Mouse (Mus musculus): ENCODE measurements around the gene 1700016H13Rik. TPM values are rescaled to one million over a fixed set of nuclear protein-coding genes. Genes with fewer than 3 reads are reported as not detected.
A peak's percentile ranks its signal among the peaks of the same experiment; 100 is the strongest.

1700016H13Rik gene
- total and polyA plus RNA-seq, 2 experiments from 2014 or later: 0.37 TPM; not detected in 1

- DNase-seq (ENCODE audit: low spot score) (no peak), ATAC-seq (no peak)
- H3K27ac ChIP-seq: no peak overlapping the region
- H3K4me3 ChIP-seq (ENCODE audit: low read length): no peak overlapping the region
- H3K4me2 ChIP-seq (ENCODE audit: low read depth, low read length): no peak overlapping the region
- H3K36me3 ChIP-seq (ENCODE audit: insufficient read depth, low read length): no peaks in the 10 kb centered on the region
- H3K4me1 ChIP-seq (ENCODE audit: insufficient read depth, low read length): no peaks in the 10 kb centered on the region; the same call in 1 of the 2 replicates
- 90% methylated on average over 8 of the region's 8 CpGs for WGBS
- no peak for TF ChIP-seq CTCF (IDR thresholded peaks at IDR 0.05; ENCODE audit: low read depth)
- peaks cover 4% of the 10 kb centered on the region; the same call in 1 of the 2 replicates for H3K27me3 ChIP-seq (ENCODE audit: insufficient read depth, low read length)
- no peak overlapping the region for H3K9ac ChIP-seq (replicated peaks; ENCODE audit: low read length)
- no peaks in the 10 kb centered on the region for H3K9me3 ChIP-seq (ENCODE audit: low read length)
Observed at GRCm38 (mm10) chr5:103690190-103690589, 34.4 kb upstream of the 1700016H13Rik start.

GRCm38 (mm10) chr5:103689645-103690044 lies 33.8 kb upstream of the 1700016H13Rik start:
- Histone ChIP-seq H3K9ac (replicated peaks; ENCODE audit: low read length) (no peak overlapping the region), H3K36me3 (ENCODE audit: insufficient read depth, low read length) (no peaks in the 10 kb centered on the region), H3K27ac (no peak overlapping the region), H3K27me3 (ENCODE audit: insufficient read depth, low read length) (peaks cover 4% of the 10 kb centered on the region; the same call in 1 of the 2 replicates), H3K4me1 (ENCODE audit: insufficient read depth, low read length) (no peaks in the 10 kb centered on the region; the same call in 1 of the 2 replicates), H3K9me3 (ENCODE audit: low read length) (no peaks in the 10 kb centered on the region), H3K4me3 (ENCODE audit: low read length) (no peak overlapping the region), H3K4me2 (ENCODE audit: low read depth, low read length) (no peak overlapping the region)
- no peak for TF ChIP-seq CTCF (IDR thresholded peaks at IDR 0.05; ENCODE audit: low read depth)
- WGBS: 72% methylated on average over 5 of the region's 5 CpGs
- DNase-seq (ENCODE audit: low spot score) (no peak), ATAC-seq (no peak)

DNA sequence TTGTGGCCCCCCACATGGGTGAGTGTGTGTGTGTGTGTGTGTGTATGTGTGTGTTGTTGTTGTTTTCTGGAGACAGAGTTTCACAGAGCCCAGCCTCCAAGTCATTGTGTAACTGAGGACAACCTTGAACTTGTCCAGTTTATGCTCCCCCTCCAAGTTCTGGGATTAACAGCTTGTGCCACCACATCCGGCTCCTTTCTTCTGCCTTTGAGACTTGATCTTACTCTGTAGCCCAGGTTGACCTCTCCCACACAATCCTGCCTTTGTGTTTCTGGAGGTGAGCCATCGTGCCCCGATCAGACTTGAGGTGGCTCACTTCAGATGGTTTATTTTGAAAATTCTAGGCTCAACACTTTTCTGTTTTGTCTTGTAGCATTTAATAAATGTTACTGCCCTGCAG lies 26.0 kb upstream of the 1700016H13Rik start:
- no peak for DNase-seq (ENCODE audit: low spot score)
- no peak overlapping the region for H3K4me3 ChIP-seq (ENCODE audit: low read length)
- no peak overlapping the region for H3K4me2 ChIP-seq (ENCODE audit: low read depth, low read length)
- no peaks in the 10 kb centered on the region for H3K4me1 ChIP-seq (ENCODE audit: insufficient read depth, low read length)
- 69% methylated on average over 3 of the region's 3 CpGs for WGBS
- no peaks in the 10 kb centered on the region for H3K27me3 ChIP-seq (ENCODE audit: insufficient read depth, low read length)
- no peak for ATAC-seq
- no peaks in the 10 kb centered on the region for H3K9me3 ChIP-seq (ENCODE audit: low read length)
- no peak overlapping the region for H3K27ac ChIP-seq
- H3K9ac ChIP-seq (replicated peaks; ENCODE audit: low read length): no peak overlapping the region
- TF ChIP-seq CTCF (IDR thresholded peaks at IDR 0.05; ENCODE audit: low read depth): no peak
- H3K36me3 ChIP-seq (ENCODE audit: insufficient read depth, low read length): no peaks in the 10 kb centered on the region

DNA sequence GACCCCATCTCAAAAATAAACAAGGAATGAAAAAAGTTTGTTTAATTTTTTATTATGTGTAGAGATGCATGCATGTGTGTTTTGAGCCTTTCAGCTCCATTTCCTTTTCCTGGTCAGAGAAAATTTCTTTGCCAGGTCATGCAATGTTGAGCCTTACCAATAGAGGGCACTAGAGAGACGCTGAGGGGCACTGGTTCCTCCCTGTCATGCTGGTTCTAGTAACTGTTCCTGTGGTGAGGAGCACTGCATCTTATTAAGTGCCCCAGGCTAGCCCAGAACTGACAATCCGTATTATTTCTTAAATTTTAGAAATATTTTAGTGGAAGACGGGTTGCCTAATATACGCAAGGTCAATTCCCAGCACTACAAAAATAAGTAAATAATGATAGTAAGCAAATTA lies 24.6 kb upstream of the 1700016H13Rik start:
- no peaks in the 10 kb centered on the region for H3K9me3 ChIP-seq (ENCODE audit: low read length)
- DNase-seq (ENCODE audit: low spot score) (peak; percentile 68), ATAC-seq (no peak)
- no peaks in the 10 kb centered on the region for H3K27me3 ChIP-seq (ENCODE audit: insufficient read depth, low read length)
- WGBS: 43% methylated on average over 4 of the region's 4 CpGs
- H3K4me3 ChIP-seq (ENCODE audit: low read length): no peak overlapping the region
- no peak overlapping the region for H3K27ac ChIP-seq
- no peaks in the 10 kb centered on the region for H3K4me1 ChIP-seq (ENCODE audit: insufficient read depth, low read length)
- H3K36me3 ChIP-seq (ENCODE audit: insufficient read depth, low read length): no peaks in the 10 kb centered on the region
- no peak overlapping the region for H3K9ac ChIP-seq (replicated peaks; ENCODE audit: low read length)
- peak; percentile 79 for TF ChIP-seq CTCF (IDR thresholded peaks at IDR 0.05; ENCODE audit: low read depth)
- no peak overlapping the region for H3K4me2 ChIP-seq (ENCODE audit: low read depth, low read length)

- H3K4me1 ChIP-seq (ENCODE audit: insufficient read depth, low read length): no peaks in the 10 kb centered on the region
- DNase-seq (ENCODE audit: low spot score) (no peak), ATAC-seq (no peak)
- H3K4me2 ChIP-seq (ENCODE audit: low read depth, low read length): no peak overlapping the region
- H3K27ac ChIP-seq: no peak overlapping the region
- no peak overlapping the region for H3K4me3 ChIP-seq (ENCODE audit: low read length)
- no peaks in the 10 kb centered on the region for H3K27me3 ChIP-seq (ENCODE audit: insufficient read depth, low read length)
- no peaks in the 10 kb centered on the region for H3K36me3 ChIP-seq (ENCODE audit: insufficient read depth, low read length)
- no peak for TF ChIP-seq CTCF (IDR thresholded peaks at IDR 0.05; ENCODE audit: low read depth)
- no peaks in the 10 kb centered on the region for H3K9me3 ChIP-seq (ENCODE audit: low read length)
- H3K9ac ChIP-seq (replicated peaks; ENCODE audit: low read length): no peak overlapping the region
- WGBS: 91% methylated on average over 5 of the region's 5 CpGs
Observed at GRCm38 (mm10) chr5:103678974-103679373, 23.2 kb upstream of the 1700016H13Rik start.

- H3K27me3 ChIP-seq (ENCODE audit: insufficient read depth, low read length): no peaks in the 10 kb centered on the region
- DNase-seq (ENCODE audit: low spot score): no peak
- no peak for ATAC-seq
- no peak overlapping the region for H3K4me3 ChIP-seq (ENCODE audit: low read length)
- WGBS: 87% methylated on average over 6 of the region's 6 CpGs
- H3K36me3 ChIP-seq (ENCODE audit: insufficient read depth, low read length): no peaks in the 10 kb centered on the region
- no peaks in the 10 kb centered on the region for H3K9me3 ChIP-seq (ENCODE audit: low read length)
- no peak overlapping the region for H3K9ac ChIP-seq (replicated peaks; ENCODE audit: low read length)
- TF ChIP-seq CTCF (IDR thresholded peaks at IDR 0.05; ENCODE audit: low read depth): no peak
- no peak overlapping the region for H3K4me2 ChIP-seq (ENCODE audit: low read depth, low read length)
- H3K27ac ChIP-seq: no peak overlapping the region
- no peaks in the 10 kb centered on the region for H3K4me1 ChIP-seq (ENCODE audit: insufficient read depth, low read length)
Observed at GRCm38 (mm10) chr5:103677894-103678293, 22.1 kb upstream of the 1700016H13Rik start.

- Histone ChIP-seq H3K4me2 (ENCODE audit: low read depth, low read length) (no peak overlapping the region), H3K27me3 (ENCODE audit: insufficient read depth, low read length) (no peaks in the 10 kb centered on the region), H3K9me3 (ENCODE audit: low read length) (no peaks in the 10 kb centered on the region), H3K9ac (replicated peaks; ENCODE audit: low read length) (no peak overlapping the region), H3K4me1 (ENCODE audit: insufficient read depth, low read length) (no peaks in the 10 kb centered on the region), H3K4me3 (ENCODE audit: low read length) (no peak overlapping the region), H3K36me3 (ENCODE audit: insufficient read depth, low read length) (no peaks in the 10 kb centered on the region), H3K27ac (no peak overlapping the region)
- ATAC-seq (no peak), DNase-seq (ENCODE audit: low spot score) (no peak)
- TF ChIP-seq CTCF (IDR thresholded peaks at IDR 0.05; ENCODE audit: low read depth): no peak
- WGBS: 83% methylated on average over 6 of the region's 6 CpGs
Observed at GRCm38 (mm10) chr5:103676289-103676881, 20.6 kb upstream of the 1700016H13Rik start.

Data from hindbrain, postnatal 0 days (tissue).